Mouse (Mus musculus) embryonic facial prominence, embryonic 15.5 days (tissue): Measurements from ENCODE around the gene Atf1. TPM values are rescaled to one million over a fixed set of nuclear protein-coding genes. Genes with fewer than 3 reads are reported as not detected.
A peak's percentile ranks its signal among the peaks of the same experiment; 100 is the strongest.
"Not testable (repeated sequence)": the region's sequence is repeated elsewhere in the genome, so short reads cannot be mapped to it uniquely, and the experiment has no call there.

Source experiments
- ATAC-seq: fragments of 200-750 bp; cut with Nextera tagmentation; 2 replicates; pipeline ENCODE4 v1.8.0; 2017; ENCODE audit warnings: low read depth, moderate TSS enrichment; ENCODE audit not compliant: insufficient number of reproducible peaks, low FRiP score, low TSS enrichment
- H3K27ac ChIP-seq: fragments of 300-500 bp; sonication (generic); replicated peaks from 2 replicates; pipeline ENCODE4 v1.5.1; 2015; ENCODE audit warnings: mild to moderate bottlenecking, inconsistent platforms
- H3K27me3 ChIP-seq: fragments of 300-500 bp; sonication (generic); 2 replicates; pipeline ENCODE4 v1.6.1; 2015; ENCODE audit warnings: inconsistent platforms
- H3K36me3 ChIP-seq: fragments of 300-500 bp; sonication (generic); 2 replicates; pipeline ENCODE4 v1.6.1; 2015; ENCODE audit warnings: mild to moderate bottlenecking, inconsistent platforms
- H3K4me1 ChIP-seq: fragments of 300-500 bp; sonication (generic); 2 replicates; pipeline ENCODE4 v1.6.1; 2015; ENCODE audit warnings: inconsistent platforms
- H3K4me2 ChIP-seq: fragments of 300-500 bp; sonication (generic); replicated peaks from 2 replicates; pipeline ENCODE4 v1.6.1; 2015; ENCODE audit warnings: mild to moderate bottlenecking, inconsistent platforms
- H3K4me3 ChIP-seq: fragments of 300-500 bp; sonication (generic); replicated peaks from 2 replicates; pipeline ENCODE4 v1.5.1; 2015; ENCODE audit warnings: mild to moderate bottlenecking, inconsistent platforms
- H3K9ac ChIP-seq: fragments of 300-500 bp; sonication (generic); 2 replicates; pipeline ENCODE4 v1.6.1; 2015; ENCODE audit warnings: inconsistent platforms
- H3K9me3 ChIP-seq: fragments of 300-500 bp; sonication (generic); replicated peaks from 2 replicates; pipeline ENCODE4 v1.6.1; 2016; ENCODE audit warnings: inconsistent platforms
- WGBS: fragments of 180-500 bp; shearing (Covaris S2); methylation state at CpG from one replicate; pipeline ENCODE4 v1.1.7; 2015; 5-methylcytosine and 5-hydroxymethylcytosine counted together
- polyA plus RNA-seq: library from polyadenylated mRNA; unstranded; fragments of >200 nt; fragmentation: Nextera tagmentation; extraction: Ambion mirVana; gene quantifications from 2 replicates; pipeline ENCODE4 v1.2.1, GENCODE M21; 2015

Atf1 gene
- polyA plus RNA-seq, 1 experiment from 2014 or later = 43.9 TPM

DNA sequence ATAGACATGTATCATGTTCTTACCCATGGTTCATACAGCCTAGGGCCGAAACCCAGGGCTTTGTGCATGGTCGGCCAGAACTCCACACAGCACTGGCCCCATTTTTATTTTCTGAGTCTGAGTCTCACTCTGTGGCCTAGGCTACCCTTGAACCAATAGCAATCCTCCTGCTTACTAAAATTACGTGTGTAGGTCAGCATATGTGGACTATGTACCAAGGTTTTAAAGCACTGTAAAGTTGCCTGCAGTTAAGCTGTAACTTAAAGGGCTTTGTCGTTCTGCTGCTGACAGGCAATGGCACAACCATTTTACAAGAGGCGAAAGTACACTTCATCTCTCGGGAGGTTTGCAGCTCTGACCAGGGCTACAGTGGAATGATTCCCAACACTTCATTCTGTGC lies 61.4 kb downstream of the Atf1 start:
- H3K9ac ChIP-seq = no peak overlapping the region
- no peaks in the 10 kb centered on the region for H3K9me3 ChIP-seq
- no peak overlapping the region for H3K27ac ChIP-seq
- ATAC-seq = no peak
- no peak overlapping the region for H3K4me2 ChIP-seq
- H3K27me3 ChIP-seq = no peaks in the 10 kb centered on the region
- H3K4me3 ChIP-seq = no peak overlapping the region
- H3K4me1 ChIP-seq = no peaks in the 10 kb centered on the region
- 90% methylated on average over 6 of the region's 6 CpGs for WGBS
- no peaks in the 10 kb centered on the region for H3K36me3 ChIP-seq

- WGBS = 69% methylated on average over 5 of the region's 5 CpGs
These were observed 63.2 kb downstream of the Atf1 start for GRCm38 (mm10) chr15:100290858-100291257.

GRCm38 (mm10) chr15:100292326-100292725 lies 64.7 kb downstream of the Atf1 start:
- Histone ChIP-seq H3K27me3 (no peaks in the 10 kb centered on the region), H3K9me3 (no peaks in the 10 kb centered on the region), H3K4me3 (no peak overlapping the region), H3K27ac (no peak overlapping the region), H3K4me2 (no peak overlapping the region), H3K36me3 (no peaks in the 10 kb centered on the region), H3K9ac (no peak overlapping the region), H3K4me1 (no peaks in the 10 kb centered on the region)
- ATAC-seq = no peak
- WGBS = 72% methylated on average over 7 of the region's 7 CpGs

More at GRCm38 (mm10) chr15:100290858-100291257, 63.2 kb downstream of the Atf1 start:
- no peak overlapping the region for H3K27ac ChIP-seq
- H3K9ac ChIP-seq = no peak overlapping the region
- no peak for ATAC-seq
- H3K27me3 ChIP-seq = no peaks in the 10 kb centered on the region
- no peak overlapping the region for H3K4me2 ChIP-seq
- no peaks in the 10 kb centered on the region for H3K36me3 ChIP-seq
- no peaks in the 10 kb centered on the region for H3K9me3 ChIP-seq
- no peaks in the 10 kb centered on the region for H3K4me1 ChIP-seq
- no peak overlapping the region for H3K4me3 ChIP-seq

GRCm38 (mm10) chr15:100297856-100298255 lies 70.2 kb downstream of the Atf1 start:
- H3K4me3 ChIP-seq = no peak overlapping the region

GRCm38 (mm10) chr15:100300499-100300898 lies 72.9 kb downstream of the Atf1 start:
- Histone ChIP-seq H3K9ac (no peak overlapping the region), H3K27me3 (no peaks in the 10 kb centered on the region), H3K4me2 (no peak overlapping the region), H3K4me3 (no peak overlapping the region), H3K4me1 (no peaks in the 10 kb centered on the region), H3K9me3 (no peaks in the 10 kb centered on the region), H3K36me3 (no peaks in the 10 kb centered on the region), H3K27ac (no peak overlapping the region)
- no peak for ATAC-seq
- 71% methylated on average over 6 of the region's 6 CpGs for WGBS

More at GRCm38 (mm10) chr15:100297856-100298255, 70.2 kb downstream of the Atf1 start:
- Histone ChIP-seq H3K9ac (no peak overlapping the region), H3K9me3 (no peaks in the 10 kb centered on the region), H3K27ac (no peak overlapping the region), H3K4me2 (no peak overlapping the region), H3K27me3 (no peaks in the 10 kb centered on the region), H3K36me3 (no peaks in the 10 kb centered on the region), H3K4me1 (no peaks in the 10 kb centered on the region)
- WGBS = 85% methylated on average over 5 of the region's 5 CpGs
- ATAC-seq = no peak

GRCm38 (mm10) chr15:100301556-100301955 lies 73.9 kb downstream of the Atf1 start:
- H3K27me3 ChIP-seq = no peaks in the 10 kb centered on the region
- H3K9ac ChIP-seq = no peak overlapping the region
- no peak for ATAC-seq
- H3K9me3 ChIP-seq = no peaks in the 10 kb centered on the region
- H3K4me3 ChIP-seq = no peak overlapping the region
- H3K27ac ChIP-seq = no peak overlapping the region
- no peaks in the 10 kb centered on the region for H3K4me1 ChIP-seq
- no peak overlapping the region for H3K4me2 ChIP-seq
- H3K36me3 ChIP-seq = no peaks in the 10 kb centered on the region
- WGBS = 84% methylated on average over 15 of the region's 15 CpGs

- 47% methylated on average over 8 of the region's 8 CpGs for WGBS
- ATAC-seq = no peak
- Histone ChIP-seq H3K4me1 (no peaks in the 10 kb centered on the region), H3K9ac (no peak overlapping the region), H3K36me3 (no peaks in the 10 kb centered on the region), H3K27ac (0 out of 2 replicates have a peak overlapping the region, but pooled peaks have one; percentile 84), H3K27me3 (no peaks in the 10 kb centered on the region), H3K4me3 (peak overlapping the region; percentile 57), H3K4me2 (peak overlapping the region; percentile 81), H3K9me3 (no peaks in the 10 kb centered on the region)
These were observed 75.9 kb downstream of the Atf1 start for GRCm38 (mm10) chr15:100303428-100304018.

GRCm38 (mm10) chr15:100304019-100304991 lies 76.7 kb downstream of the Atf1 start, which contains the start of gene Mettl7a1:
Mettl7a1 (plus strand) TSS chr15:100304140.
- peak within 1 kb of the TSS; percentile 81 for H3K4me2 ChIP-seq
- H3K4me3 ChIP-seq = peak within 1 kb of the TSS; percentile 57
- no peaks in the 10 kb centered on the region for H3K9me3 ChIP-seq
- H3K4me1 ChIP-seq = no peaks in the 10 kb centered on the region
- H3K36me3 ChIP-seq = no peaks in the 10 kb centered on the region
- H3K27ac ChIP-seq = peak within 1 kb of the TSS; percentile 84
- 2% methylated on average over 23 of the region's 30 CpGs for WGBS
- no peaks in the 10 kb centered on the region for H3K27me3 ChIP-seq
- peak within 1 kb of the TSS; percentile 26 for H3K9ac ChIP-seq
- ATAC-seq = peak; percentile 56; the same call in 1 of the 2 replicates

- H3K27me3 ChIP-seq = no peaks in the 10 kb centered on the region
- H3K36me3 ChIP-seq = no peaks in the 10 kb centered on the region
- H3K9me3 ChIP-seq = no peaks in the 10 kb centered on the region
- no peak overlapping the region for H3K4me3 ChIP-seq
- H3K4me1 ChIP-seq = no peaks in the 10 kb centered on the region
- H3K27ac ChIP-seq = no peak overlapping the region
- H3K9ac ChIP-seq = no peak overlapping the region
- no peak overlapping the region for H3K4me2 ChIP-seq
- WGBS = 70% methylated on average over 2 of the region's 2 CpGs
- no peak for ATAC-seq
These were observed 78.6 kb downstream of the Atf1 start for GRCm38 (mm10) chr15:100306201-100306600.

DNA sequence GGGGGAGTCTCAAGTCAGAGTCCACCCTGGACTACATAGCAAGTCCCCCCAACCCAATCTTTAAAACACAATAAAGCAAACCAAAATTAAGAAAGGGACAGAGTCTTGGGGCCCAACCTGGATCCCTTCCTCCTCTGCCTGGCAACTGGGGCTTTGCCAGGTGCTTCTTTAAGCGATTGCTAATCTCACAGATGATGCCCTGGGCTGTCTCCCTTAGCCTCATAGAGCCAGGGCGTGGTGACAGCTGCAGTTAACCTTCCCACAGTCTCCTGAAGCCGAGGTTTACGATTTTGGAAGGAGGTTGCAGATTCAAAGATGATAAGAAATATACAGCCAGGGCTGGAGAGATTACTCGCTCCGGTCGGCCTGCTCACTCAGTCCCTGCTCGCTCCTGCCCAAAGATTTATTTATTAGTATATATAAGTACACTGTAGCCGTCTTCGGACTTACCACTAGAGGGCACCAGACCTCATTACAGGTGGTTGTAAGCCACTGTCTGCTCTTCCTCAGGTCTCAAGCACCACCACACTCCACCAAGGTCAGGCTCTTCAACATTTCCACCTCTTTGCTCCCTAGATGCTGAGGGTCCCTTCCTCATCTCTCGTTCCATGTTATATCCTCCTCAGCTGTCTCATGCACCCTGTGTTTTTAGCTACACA lies 79.9 kb downstream of the Atf1 start:
- not testable (repeated sequence) for H3K27me3 ChIP-seq, H3K4me1 ChIP-seq, H3K4me2 ChIP-seq, H3K9me3 ChIP-seq, H3K9ac ChIP-seq, H3K4me3 ChIP-seq, ATAC-seq, H3K36me3 ChIP-seq, H3K27ac ChIP-seq
- 42% methylated on average over 11 of the region's 11 CpGs for WGBS
